Mouse (Mus musculus) neural tube, embryonic 13.5 days (tissue): Measurements from ENCODE around the gene Begain. TPM values are rescaled to one million over a fixed set of nuclear protein-coding genes. Genes with fewer than 3 reads are reported as not detected.
A peak's percentile ranks its signal among the peaks of the same experiment; 100 is the strongest.

ENCODE experiments used
- ATAC-seq: fragments of 200-750 bp; cut with Nextera tagmentation; 2 replicates; pipeline ENCODE4 v1.8.0; 2017; ENCODE audit warnings: low read depth, mild to moderate bottlenecking, moderate TSS enrichment, moderate library complexity
- H3K27ac ChIP-seq: fragments of 300-500 bp; sonication (generic); replicated peaks from 2 replicates; pipeline ENCODE4 v1.5.1; 2015; ENCODE audit warnings: moderate library complexity, mild to moderate bottlenecking, inconsistent platforms
- H3K27me3 ChIP-seq: fragments of 300-500 bp; sonication (generic); 2 replicates; pipeline ENCODE4 v1.6.1; 2015; ENCODE audit warnings: mild to moderate bottlenecking, inconsistent platforms
- H3K36me3 ChIP-seq: fragments of 300-500 bp; sonication (generic); 2 replicates; pipeline ENCODE4 v1.6.1; 2015; ENCODE audit warnings: mild to moderate bottlenecking, inconsistent platforms
- H3K4me1 ChIP-seq: fragments of 300-500 bp; sonication (generic); replicated peaks from 2 replicates; pipeline ENCODE4 v1.6.1; 2015; ENCODE audit warnings: inconsistent platforms
- H3K4me2 ChIP-seq: fragments of 300-500 bp; sonication (generic); 2 replicates; pipeline ENCODE4 v1.6.1; 2015; ENCODE audit warnings: inconsistent platforms, mild to moderate bottlenecking, moderate library complexity
- H3K4me3 ChIP-seq: fragments of 300-500 bp; sonication (generic); 2 replicates; pipeline ENCODE4 v1.5.1; 2015; ENCODE audit warnings: mild to moderate bottlenecking, inconsistent platforms
- H3K9ac ChIP-seq: fragments of 300-500 bp; sonication (generic); 2 replicates; pipeline ENCODE4 v1.6.1; 2015; ENCODE audit warnings: moderate library complexity, mild to moderate bottlenecking, inconsistent platforms
- H3K9me3 ChIP-seq: fragments of 300-500 bp; sonication (generic); 2 replicates; pipeline ENCODE4 v1.6.1; 2016; ENCODE audit warnings: inconsistent platforms
- WGBS: fragments of 180-500 bp; shearing (Covaris S2); methylation state at CpG from one replicate; pipeline ENCODE4 v1.1.7; 2015; 5-methylcytosine and 5-hydroxymethylcytosine counted together
- polyA plus RNA-seq: library from polyadenylated mRNA; unstranded; fragments of >200 nt; fragmentation: Nextera tagmentation; extraction: Ambion mirVana; gene quantifications from 2 replicates; pipeline ENCODE4 v1.2.1, GENCODE M21; 2015

Gene Begain
- polyA plus RNA-seq, 1 experiment from 2014 or later, result 25.0 TPM

DNA sequence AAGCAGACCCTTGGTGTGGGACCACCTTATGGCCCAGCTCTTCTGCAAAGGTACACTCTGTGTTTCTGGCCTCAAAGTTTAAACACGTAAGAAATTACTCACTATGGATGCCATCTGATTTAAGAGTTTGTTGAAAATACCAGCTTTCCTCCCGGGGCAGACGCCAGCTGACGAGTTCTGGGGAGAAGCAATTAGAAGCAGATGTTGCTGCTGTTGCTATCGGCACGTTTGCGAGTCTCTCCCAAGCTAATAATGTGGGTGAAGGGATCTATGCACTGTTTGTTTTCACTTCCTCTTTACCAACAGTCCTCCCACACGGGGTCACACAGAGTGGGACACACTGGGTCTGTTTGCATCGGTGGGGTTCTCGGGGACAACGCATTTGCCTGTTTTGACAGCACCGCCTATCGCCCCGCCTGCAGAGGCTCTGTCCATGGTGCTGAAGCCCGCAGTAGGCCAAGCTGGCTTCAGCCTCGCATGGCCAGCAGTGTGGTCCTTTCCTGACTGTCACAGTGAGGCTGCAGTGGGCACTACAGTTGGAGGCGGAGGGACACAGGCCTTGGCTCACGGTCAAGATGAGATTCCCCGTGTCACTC, 73.5 kb downstream of the Begain start:
- ATAC-seq, result no peak
- 8% methylated on average over 19 of the region's 19 CpGs for WGBS

GRCm38 (mm10) chr12:108993046-108993445, 75.0 kb downstream of the Begain start:
- Histone ChIP-seq H3K36me3 (no peaks in the 10 kb centered on the region), H3K4me3 (no peak overlapping the region), H3K4me2 (no peak overlapping the region), H3K4me1 (peaks cover 34% of the 10 kb centered on the region), H3K9me3 (no peaks in the 10 kb centered on the region), H3K9ac (no peak overlapping the region), H3K27ac (no peak overlapping the region), H3K27me3 (no peaks in the 10 kb centered on the region)
- WGBS, result 79% methylated on average over 2 of the region's 2 CpGs
- no peak for ATAC-seq

More for the DNA sequence above, 73.5 kb downstream of the Begain start:
- no peak overlapping the region for H3K9ac ChIP-seq
- H3K27me3 ChIP-seq, result no peaks in the 10 kb centered on the region
- peaks cover 28% of the 10 kb centered on the region for H3K4me1 ChIP-seq
- peak overlapping the region; percentile 29 for H3K4me2 ChIP-seq
- no peaks in the 10 kb centered on the region for H3K36me3 ChIP-seq
- H3K9me3 ChIP-seq, result no peaks in the 10 kb centered on the region
- no peak overlapping the region for H3K4me3 ChIP-seq
- H3K27ac ChIP-seq, result peak overlapping the region; percentile 63

GRCm38 (mm10) chr12:108990425-108990824, 77.6 kb downstream of the Begain start:
- WGBS, result 47% methylated on average over 9 of the region's 9 CpGs
- no peak overlapping the region for H3K9ac ChIP-seq
- no peak for ATAC-seq
- H3K4me2 ChIP-seq, result no peak overlapping the region
- peaks cover 22% of the 10 kb centered on the region for H3K4me1 ChIP-seq
- no peak overlapping the region for H3K4me3 ChIP-seq
- no peaks in the 10 kb centered on the region for H3K9me3 ChIP-seq
- H3K27ac ChIP-seq, result no peak overlapping the region
- no peaks in the 10 kb centered on the region for H3K36me3 ChIP-seq
- no peaks in the 10 kb centered on the region for H3K27me3 ChIP-seq

DNA sequence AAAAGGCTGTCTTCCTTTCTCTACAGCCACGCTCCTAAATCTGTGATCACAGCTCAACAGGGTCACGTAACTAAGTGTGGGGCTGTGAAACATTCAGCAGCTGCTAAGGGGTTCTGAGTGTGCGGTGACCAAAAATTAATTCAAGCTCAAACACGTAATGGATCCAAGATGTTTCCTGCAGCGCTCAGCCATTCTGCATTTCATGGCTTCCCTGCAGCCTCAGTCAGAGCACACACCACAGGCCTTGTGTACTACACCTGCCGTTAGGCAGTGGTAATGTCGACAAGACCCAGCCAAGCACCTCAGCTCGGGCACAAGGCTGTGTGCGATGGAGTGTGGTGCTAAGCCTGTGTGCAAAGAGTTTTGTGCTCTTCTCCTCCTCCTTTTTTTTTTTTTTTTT, 80.6 kb downstream of the Begain start:
- Histone ChIP-seq H3K4me1 (peaks cover 27% of the 10 kb centered on the region), H3K9me3 (no peaks in the 10 kb centered on the region), H3K27me3 (no peaks in the 10 kb centered on the region), H3K36me3 (no peaks in the 10 kb centered on the region), H3K4me2 (no peak overlapping the region), H3K9ac (no peak overlapping the region), H3K4me3 (no peak overlapping the region), H3K27ac (no peak overlapping the region)
- 78% methylated on average over 9 of the region's 9 CpGs for WGBS
- ATAC-seq, result no peak

GRCm38 (mm10) chr12:108985025-108985424, 83.0 kb downstream of the Begain start:
- peaks cover 41% of the 10 kb centered on the region for H3K4me1 ChIP-seq
- peak overlapping the region; percentile 24; the same call in 1 of the 2 replicates for H3K27ac ChIP-seq

GRCm38 (mm10) chr12:108984471-108984870, 83.5 kb downstream of the Begain start:
- peak overlapping the region; percentile 24; the same call in 1 of the 2 replicates for H3K27ac ChIP-seq

More at GRCm38 (mm10) chr12:108985025-108985424, 83.0 kb downstream of the Begain start:
- Histone ChIP-seq H3K9me3 (no peaks in the 10 kb centered on the region), H3K9ac (no peak overlapping the region), H3K36me3 (no peaks in the 10 kb centered on the region), H3K4me3 (no peak overlapping the region), H3K4me2 (no peak overlapping the region), H3K27me3 (no peaks in the 10 kb centered on the region)
- ATAC-seq, result no peak
- 77% methylated on average over 6 of the region's 6 CpGs for WGBS

DNA sequence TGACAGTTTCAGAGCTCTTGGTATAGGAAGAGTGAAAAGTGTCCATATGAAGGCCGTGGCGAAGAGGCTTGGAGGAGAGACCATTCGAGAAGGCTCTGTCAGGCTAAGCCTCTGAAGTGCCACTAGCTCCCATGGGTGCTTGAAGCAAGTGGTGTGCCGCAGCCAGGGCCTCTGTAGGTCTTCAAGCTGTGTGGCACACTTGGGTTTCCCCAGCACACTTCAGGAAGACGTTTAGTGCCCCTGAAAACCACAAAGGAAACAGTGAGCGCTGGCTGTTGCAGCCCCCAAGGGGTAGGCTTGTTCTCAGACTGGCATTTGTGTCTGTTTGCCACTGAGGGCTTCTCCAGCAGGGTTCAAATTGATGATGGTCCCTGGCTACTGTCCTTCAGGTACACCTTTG, 84.5 kb downstream of the Begain start:
- WGBS, result 82% methylated on average over 6 of the region's 6 CpGs
- H3K4me2 ChIP-seq, result no peak overlapping the region
- no peak overlapping the region for H3K27ac ChIP-seq
- no peak overlapping the region for H3K9ac ChIP-seq
- no peak for ATAC-seq
- H3K4me3 ChIP-seq, result no peak overlapping the region
- H3K27me3 ChIP-seq, result no peaks in the 10 kb centered on the region
- H3K4me1 ChIP-seq, result peaks cover 47% of the 10 kb centered on the region
- no peaks in the 10 kb centered on the region for H3K36me3 ChIP-seq
- no peaks in the 10 kb centered on the region for H3K9me3 ChIP-seq

More at GRCm38 (mm10) chr12:108984471-108984870, 83.5 kb downstream of the Begain start:
- Histone ChIP-seq H3K36me3 (no peaks in the 10 kb centered on the region), H3K9ac (no peak overlapping the region), H3K4me1 (peaks cover 45% of the 10 kb centered on the region), H3K4me3 (no peak overlapping the region), H3K27me3 (no peaks in the 10 kb centered on the region), H3K9me3 (no peaks in the 10 kb centered on the region), H3K4me2 (no peak overlapping the region)
- 61% methylated on average over 8 of the region's 8 CpGs for WGBS
- no peak for ATAC-seq

GRCm38 (mm10) chr12:108982684-108982960, 85.4 kb downstream of the Begain start:
- H3K9me3 ChIP-seq, result no peaks in the 10 kb centered on the region
- no peak overlapping the region for H3K4me3 ChIP-seq
- no peaks in the 10 kb centered on the region for H3K36me3 ChIP-seq
- H3K4me2 ChIP-seq, result no peak overlapping the region
- H3K27me3 ChIP-seq, result no peaks in the 10 kb centered on the region
- WGBS, result 21% methylated on average over 6 of the region's 6 CpGs
- H3K27ac ChIP-seq, result peak overlapping the region; percentile 61
- peaks cover 48% of the 10 kb centered on the region for H3K4me1 ChIP-seq
- no peak overlapping the region for H3K9ac ChIP-seq
- ATAC-seq, result peak; percentile 28; the same call in 1 of the 2 replicates

Other genes with a start within 250 kb of the Begain start
- gene Slc25a29, start 232.3 kb downstream of the Begain start, polyA plus RNA-seq, result 16.5 and 18.4 TPM in 2 replicates
- gene Slc25a47, start 232.2 kb downstream of the Begain start, polyA plus RNA-seq, result 12.1 and 12.3 TPM in 2 replicates
- 6.5 and 7.4 TPM in 2 replicates for gene Wdr25, start 174.6 kb downstream of the Begain start, polyA plus RNA-seq
- gene Wars, start 174.0 kb downstream of the Begain start, polyA plus RNA-seq, result 108 and 109 TPM in 2 replicates